Mouse (Mus musculus) ovary, postnatal 36 days (tissue): ENCODE measurements around the gene Slbp.

ENCODE experiments used
- DNase-seq: peaks from one replicate; pipeline ENCODE4 v3.0.0; 2022; ENCODE audit warnings: low spot score, mixed read lengths

Slbp gene

GRCm38 (mm10) chr5:33681044-33681443 lies 28.7 kb upstream of the Slbp start:
- no peak for DNase-seq

- DNase-seq, result no peak
Observed at GRCm38 (mm10) chr5:33678244-33678643, 25.9 kb upstream of the Slbp start.

- peak; percentile 46 for DNase-seq
Observed at GRCm38 (mm10) chr5:33675964-33676363, 23.6 kb upstream of the Slbp start.

- DNase-seq, result no peak
Observed at GRCm38 (mm10) chr5:33674439-33674838, 22.1 kb upstream of the Slbp start.

GRCm38 (mm10) chr5:33671659-33672058 lies 19.3 kb upstream of the Slbp start:
- DNase-seq, result no peak

- no peak for DNase-seq
Observed at GRCm38 (mm10) chr5:33668223-33668622, 15.8 kb upstream of the Slbp start.

GRCm38 (mm10) chr5:33658664-33659050 lies 6.3 kb upstream of the Slbp start:
- DNase-seq, result no peak

GRCm38 (mm10) chr5:33657787-33658663 lies 5.7 kb upstream of the Slbp start, which contains the start of the genes Tacc3 and Tmem129:
TSS of gene Tacc3 (plus strand) at chr5:33658128.
TSS of gene Tmem129 (minus strand) at chr5:33658416.
- peak; percentile 95 for DNase-seq

- DNase-seq, result no peak
Observed at GRCm38 (mm10) chr5:33657251-33657786, 4.9 kb upstream of the Slbp start.

GRCm38 (mm10) chr5:33656739-33657138 lies 4.4 kb upstream of the Slbp start:
- no peak for DNase-seq

- no peak for DNase-seq
Observed at GRCm38 (mm10) chr5:33655251-33655840, 3.0 kb upstream of the Slbp start.

GRCm38 (mm10) chr5:33654424-33654823 lies 2.0 kb upstream of the Slbp start:
- DNase-seq, result no peak

GRCm38 (mm10) chr5:33652783-33653173 lies 404 bp upstream of the Slbp start:
- DNase-seq, result no peak

GRCm38 (mm10) chr5:33651541-33651920 lies 843 bp downstream of the Slbp start:
- DNase-seq, result no peak

GRCm38 (mm10) chr5:33651017-33651416 lies 1.4 kb downstream of the Slbp start:
- no peak for DNase-seq

- no peak for DNase-seq
Observed at GRCm38 (mm10) chr5:33640652-33641051, 11.7 kb downstream of the Slbp start.

GRCm38 (mm10) chr5:33638826-33639225 lies 13.5 kb downstream of the Slbp start:
- no peak for DNase-seq

GRCm38 (mm10) chr5:33637606-33638350 lies 14.6 kb downstream of the Slbp start:
- no peak for DNase-seq

GRCm38 (mm10) chr5:33635361-33635760 lies 17.0 kb downstream of the Slbp start:
- no peak for DNase-seq

- DNase-seq, result no peak
Observed at GRCm38 (mm10) chr5:33632526-33632925, 19.8 kb downstream of the Slbp start.

GRCm38 (mm10) chr5:33630615-33631014 lies 21.8 kb downstream of the Slbp start:
- no peak for DNase-seq

- peak; percentile 33 for DNase-seq
Observed at GRCm38 (mm10) chr5:33630061-33630460, 22.3 kb downstream of the Slbp start.
